Mouse (Mus musculus): ENCODE results near the gene Nptxr. TPM values are rescaled to one million over a fixed set of nuclear protein-coding genes. Genes with fewer than 3 reads are reported as not detected.

The Nptxr gene
- polyA plus RNA-seq, 2 experiments: 2.6 to 9.3 TPM

- ATAC-seq (ENCODE audit: low FRiP score, low read depth) (no peak), DNase-seq (ENCODE audit: low spot score) (no peak)
- no peak for TF ChIP-seq POLR2A (IDR thresholded peaks at IDR 0.05; ENCODE audit: borderline replicate concordance, extremely low read depth, insufficient read depth, insufficient read length)
- H3K36me3 ChIP-seq (ENCODE audit: control insufficient read depth, insufficient read depth, low read length): peaks cover 35% of the 10 kb centered on the region
- H3K4me1 ChIP-seq (ENCODE audit: control insufficient read depth, insufficient read depth, low read length): peaks cover 9% of the 10 kb centered on the region
- H3K4me3 ChIP-seq (replicated peaks; ENCODE audit: low read length): no peak overlapping the region
- H3K4me2 ChIP-seq (replicated peaks; ENCODE audit: low read depth, low read length, severe bottlenecking): no peak overlapping the region
- 85% methylated on average over 10 of the region's 10 CpGs for WGBS
- no peaks in the 10 kb centered on the region for H3K9me3 ChIP-seq (ENCODE audit: control insufficient read depth, low read length)
- H3K27me3 ChIP-seq (ENCODE audit: control insufficient read depth, insufficient read depth, low read length): no peaks in the 10 kb centered on the region
- H3K9ac ChIP-seq (ENCODE audit: low read depth, low read length, severe bottlenecking): no peak overlapping the region
- H3K27ac ChIP-seq (replicated peaks; ENCODE audit: low read depth, low read length): no peak overlapping the region
Observed at GRCm38 (mm10) chr15:79766586-79767071, 37.9 kb downstream of the Nptxr start.

GRCm38 (mm10) chr15:79766168-79766567 is 38.4 kb downstream of the Nptxr start:
- H3K9me3 ChIP-seq (ENCODE audit: control insufficient read depth, low read length): no peaks in the 10 kb centered on the region
- 61% methylated on average over 9 of the region's 10 CpGs for WGBS
- H3K9ac ChIP-seq (ENCODE audit: low read depth, low read length, severe bottlenecking): no peak overlapping the region
- H3K4me3 ChIP-seq (replicated peaks; ENCODE audit: low read length): no peak overlapping the region
- no peak for TF ChIP-seq POLR2A (IDR thresholded peaks at IDR 0.05; ENCODE audit: borderline replicate concordance, extremely low read depth, insufficient read depth, insufficient read length)
- no peak overlapping the region for H3K4me2 ChIP-seq (replicated peaks; ENCODE audit: low read depth, low read length, severe bottlenecking)
- ATAC-seq (ENCODE audit: low FRiP score, low read depth) (no peak), DNase-seq (ENCODE audit: low spot score) (no peak)
- no peak overlapping the region for H3K27ac ChIP-seq (replicated peaks; ENCODE audit: low read depth, low read length)
- peaks cover 38% of the 10 kb centered on the region for H3K36me3 ChIP-seq (ENCODE audit: control insufficient read depth, insufficient read depth, low read length)
- H3K27me3 ChIP-seq (ENCODE audit: control insufficient read depth, insufficient read depth, low read length): no peaks in the 10 kb centered on the region
- peaks cover 9% of the 10 kb centered on the region for H3K4me1 ChIP-seq (ENCODE audit: control insufficient read depth, insufficient read depth, low read length)

- Histone ChIP-seq H3K27ac (replicated peaks; ENCODE audit: low read depth, low read length) (no peak overlapping the region), H3K4me1 (ENCODE audit: control insufficient read depth, insufficient read depth, low read length) (0 out of 2 replicates have a peak, but pooled peaks cover under 1% of the 10 kb centered on the region), H3K36me3 (ENCODE audit: control insufficient read depth, insufficient read depth, low read length) (peaks cover 40% of the 10 kb centered on the region), H3K9ac (ENCODE audit: low read depth, low read length, severe bottlenecking) (no peak overlapping the region), H3K9me3 (ENCODE audit: control insufficient read depth, low read length) (no peaks in the 10 kb centered on the region), H3K4me2 (replicated peaks; ENCODE audit: low read depth, low read length, severe bottlenecking) (no peak overlapping the region), H3K27me3 (ENCODE audit: control insufficient read depth, insufficient read depth, low read length) (no peaks in the 10 kb centered on the region), H3K4me3 (replicated peaks; ENCODE audit: low read length) (no peak overlapping the region)
- DNase-seq (ENCODE audit: low spot score) (no peak), ATAC-seq (ENCODE audit: low FRiP score, low read depth) (no peak)
- WGBS: 85% methylated on average over 2 of the region's 2 CpGs
- TF ChIP-seq POLR2A (IDR thresholded peaks at IDR 0.05; ENCODE audit: borderline replicate concordance, extremely low read depth, insufficient read depth, insufficient read length): no peak
Observed at GRCm38 (mm10) chr15:79765361-79765760, 39.2 kb downstream of the Nptxr start.

GRCm38 (mm10) chr15:79764539-79765267 is 39.9 kb downstream of the Nptxr start:
- WGBS: 72% methylated on average over 11 of the region's 11 CpGs
- Histone ChIP-seq H3K9ac (ENCODE audit: low read depth, low read length, severe bottlenecking) (no peak overlapping the region), H3K36me3 (ENCODE audit: control insufficient read depth, insufficient read depth, low read length) (peaks cover 40% of the 10 kb centered on the region), H3K27me3 (ENCODE audit: control insufficient read depth, insufficient read depth, low read length) (no peaks in the 10 kb centered on the region), H3K4me2 (replicated peaks; ENCODE audit: low read depth, low read length, severe bottlenecking) (no peak overlapping the region), H3K9me3 (ENCODE audit: control insufficient read depth, low read length) (no peaks in the 10 kb centered on the region), H3K4me3 (replicated peaks; ENCODE audit: low read length) (no peak overlapping the region), H3K4me1 (ENCODE audit: control insufficient read depth, insufficient read depth, low read length) (no peaks in the 10 kb centered on the region), H3K27ac (replicated peaks; ENCODE audit: low read depth, low read length) (no peak overlapping the region)
- TF ChIP-seq POLR2A (IDR thresholded peaks at IDR 0.05; ENCODE audit: borderline replicate concordance, extremely low read depth, insufficient read depth, insufficient read length): no peak
- no peak for DNase-seq (ENCODE audit: low spot score)
- no peak for ATAC-seq (ENCODE audit: low FRiP score, low read depth)

GRCm38 (mm10) chr15:79763601-79764246 is 40.8 kb downstream of the Nptxr start:
- no peaks in the 10 kb centered on the region for H3K27me3 ChIP-seq (ENCODE audit: control insufficient read depth, insufficient read depth, low read length)
- H3K9ac ChIP-seq (ENCODE audit: low read depth, low read length, severe bottlenecking): no peak overlapping the region
- DNase-seq (ENCODE audit: low spot score) (no peak), ATAC-seq (ENCODE audit: low FRiP score, low read depth) (no peak)
- WGBS: 88% methylated on average over 7 of the region's 7 CpGs
- no peak overlapping the region for H3K27ac ChIP-seq (replicated peaks; ENCODE audit: low read depth, low read length)
- peaks cover 40% of the 10 kb centered on the region for H3K36me3 ChIP-seq (ENCODE audit: control insufficient read depth, insufficient read depth, low read length)
- no peaks in the 10 kb centered on the region for H3K9me3 ChIP-seq (ENCODE audit: control insufficient read depth, low read length)
- H3K4me3 ChIP-seq (replicated peaks; ENCODE audit: low read length): no peak overlapping the region
- H3K4me2 ChIP-seq (replicated peaks; ENCODE audit: low read depth, low read length, severe bottlenecking): no peak overlapping the region
- no peaks in the 10 kb centered on the region for H3K4me1 ChIP-seq (ENCODE audit: control insufficient read depth, insufficient read depth, low read length)
- TF ChIP-seq POLR2A (IDR thresholded peaks at IDR 0.05; ENCODE audit: borderline replicate concordance, extremely low read depth, insufficient read depth, insufficient read length): no peak
